In genomic region chr1:169699184-169699583, GRCm38 (mm10) we compare ENCODE assay signal across 24 mouse cellular contexts.
"Had no signal": no experiment of that assay in that cellular context is flagged by ENCODE, and none has a peak within 500 bp of the region (broad histone marks: within the 10 kb centered on the region; RNA-seq: fewer than 3 reads in every experiment).

No protein-coding gene starts in this region.

- H3K9me3 ChIP-seq: limb, embryonic 12.5 days; limb, embryonic 15.5 days; midbrain, embryonic 10.5 days; neural tube, embryonic 12.5 days; neural tube, embryonic 15.5 days had no signal

- H3K36me3 ChIP-seq: limb, embryonic 12.5 days; limb, embryonic 15.5 days; midbrain, embryonic 10.5 days; neural tube, embryonic 12.5 days; neural tube, embryonic 15.5 days had no signal

- H3K4me3 ChIP-seq: limb, embryonic 12.5 days; limb, embryonic 15.5 days; megakaryocyte, embryonic 14.5 days; midbrain, embryonic 10.5 days; neural tube, embryonic 12.5 days; neural tube, embryonic 15.5 days had no signal

- H3K27me3 ChIP-seq: limb, embryonic 12.5 days; limb, embryonic 15.5 days; megakaryocyte, embryonic 14.5 days; neural tube, embryonic 12.5 days; neural tube, embryonic 15.5 days had no signal

- H3K9ac ChIP-seq: limb, embryonic 12.5 days; limb, embryonic 15.5 days; liver, embryonic 14.5 days; liver, postnatal 0 days; lung, embryonic 14.5 days; neural tube, embryonic 12.5 days; neural tube, embryonic 15.5 days had no signal

- ATAC-seq: liver, postnatal 0 days; lung, postnatal 0 days had no signal

- H3K4me2 ChIP-seq: limb, embryonic 12.5 days; limb, embryonic 15.5 days; liver, embryonic 11.5 days; lung, embryonic 14.5 days; neural tube, embryonic 12.5 days; neural tube, embryonic 15.5 days had no signal

- H3K27ac ChIP-seq: kidney, postnatal 0 days; limb, embryonic 12.5 days; limb, embryonic 15.5 days; liver, embryonic 14.5 days; midbrain, embryonic 10.5 days; neural tube, embryonic 12.5 days; neural tube, embryonic 15.5 days; stomach, postnatal 0 days had no signal

- DNase-seq: kidney, adult 2 months; kidney, postnatal 36 days; left cerebral cortex, postnatal 4 days; liver, postnatal 0 days; lung, embryonic 14.5 days; lung, postnatal 36 days; midbrain, embryonic 14.5 days; right cerebral cortex, adult 18-20 months; right cerebral cortex, postnatal 14 days; right cerebral cortex, postnatal 4 days; thymus, adult 2 months; thymus, postnatal 14 days; thymus, postnatal 4 days had no signal

- H3K4me1 ChIP-seq: limb, embryonic 12.5 days; limb, embryonic 15.5 days; megakaryocyte, embryonic 14.5 days; neural tube, embryonic 12.5 days; neural tube, embryonic 15.5 days had no signal
